Mouse (Mus musculus): ENCODE measurements at regions not wholly inside any gene's neighbourhood (a gene's known extent, or its start where the extent isn't known, plus 50 kb on each side); places are given as distances from the start of the nearest gene placed in this dataset.

DNA sequence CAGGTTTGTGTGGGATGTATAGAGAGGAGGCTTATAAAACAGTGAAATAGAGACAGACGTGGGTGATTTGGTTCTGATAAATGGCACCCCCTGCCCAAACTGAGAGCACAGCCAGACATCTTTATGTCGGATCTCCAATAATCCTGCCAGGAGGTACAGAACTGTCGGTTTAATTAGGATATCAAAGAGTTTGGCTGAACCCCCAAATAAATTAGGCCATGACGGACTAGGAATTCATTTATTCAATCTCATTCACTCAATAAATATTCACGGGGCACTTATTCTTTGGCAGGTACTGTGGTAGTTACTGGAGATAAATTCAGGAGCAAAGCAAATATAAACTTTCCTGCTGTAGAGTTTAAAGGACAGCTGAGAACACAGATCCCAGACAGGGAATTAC lies 615.0 kb upstream of the Tle4 start:
- TF ChIP-seq CTCF (IDR thresholded peaks at IDR 0.05; ENCODE audit: borderline replicate concordance, insufficient read depth, low read depth, low read length) (no peak), POLR2A (IDR thresholded peaks at IDR 0.05; ENCODE audit: borderline replicate concordance, insufficient read depth, low read length) (no peak)

Data from cerebellum, adult 2 months (tissue).